Mouse (Mus musculus) CH12.LX (cell line): ENCODE results near the gene Shroom4.

Source experiments
- CTCF ChIP-seq, 2 experiments: IDR thresholded peaks in 1 of 2; conservative IDR thresholded peaks in 1 of 2; 2 replicates each; pipeline ENCODE4 v1.5.1; 2011 to 2012; ENCODE audit warnings: low read depth in 2 of 2, low read length in 2 of 2, improper control_type of control experiment in 1 of 2, inconsistent platforms in 1 of 2, mild to moderate bottlenecking in 1 of 2, moderate library complexity in 1 of 2
- EP300 ChIP-seq: IDR thresholded peaks from 2 replicates; pipeline ENCODE4 v1.6.1; 2011; ENCODE audit warnings: low read length, improper control_type of control experiment
- JUND ChIP-seq: conservative IDR thresholded peaks from 2 replicates; pipeline ENCODE4 v1.6.1; 2011; ENCODE audit warnings: low read depth, low read length, improper control_type of control experiment
- MAX ChIP-seq: IDR thresholded peaks from 2 replicates; pipeline ENCODE4 v1.6.1; 2011; ENCODE audit warnings: low read length, improper control_type of control experiment
- NELFE ChIP-seq: IDR thresholded peaks from 2 replicates; pipeline ENCODE4 v1.6.1; 2011; ENCODE audit warnings: low read depth, low read length, improper control_type of control experiment
- POLR2A ChIP-seq: IDR thresholded peaks from 2 replicates; pipeline ENCODE4 v1.6.1; 2011; ENCODE audit warnings: low read depth, mild to moderate bottlenecking, improper control_type of control experiment, low read length
- POLR2AphosphoS2 ChIP-seq: IDR thresholded peaks from 2 replicates; pipeline ENCODE4 v1.6.1; 2011; ENCODE audit warnings: low read depth, low read length, improper control_type of control experiment
- RCOR1 ChIP-seq: conservative IDR thresholded peaks from 2 replicates; pipeline ENCODE4 v1.6.1; 2012; ENCODE audit warnings: low read depth, mild to moderate bottlenecking, inconsistent platforms, low read length, improper control_type of control experiment
- TCF12 ChIP-seq: IDR thresholded peaks from 2 replicates; pipeline ENCODE4 v1.6.1; 2014; ENCODE audit warnings: low read depth, mild to moderate bottlenecking, inconsistent platforms, low read length, improper control_type of control experiment

DNA sequence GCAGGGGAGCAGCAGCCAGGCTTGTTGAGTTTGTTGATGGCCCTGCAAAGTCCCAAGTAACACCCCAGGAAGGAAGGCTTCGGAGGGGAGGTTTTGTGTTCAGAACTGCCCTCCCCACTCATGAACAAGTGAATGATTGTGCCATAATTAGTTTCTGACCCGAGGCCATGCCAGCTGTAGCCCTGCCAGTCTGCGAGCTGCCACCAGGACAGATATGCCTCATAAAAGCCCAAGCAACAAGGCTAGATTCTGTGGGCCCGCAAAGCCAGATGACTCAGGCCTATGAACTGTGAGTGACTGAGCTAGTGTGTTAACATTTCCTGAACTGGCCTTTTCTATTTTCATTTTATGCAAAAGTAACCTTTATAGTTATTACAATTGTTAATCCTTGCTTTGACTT, 48.3 kb downstream of the Shroom4 start:
- no peak for TF ChIP-seq CTCF (conservative IDR thresholded peaks at IDR 0.05 in 1 of 2, IDR thresholded peaks at IDR 0.05 in 1 of 2; ENCODE audit: low read depth in 2 of 2, low read length in 2 of 2)
- no peak for TF ChIP-seq NELFE
- TF ChIP-seq TCF12: no peak
- TF ChIP-seq MAX: no peak
- TF ChIP-seq EP300: no peak
- no peak for TF ChIP-seq POLR2AphosphoS2
- no peak for TF ChIP-seq POLR2A
- no peak for TF ChIP-seq RCOR1
- TF ChIP-seq JUND: no peak
